Mouse (Mus musculus) heart, embryonic 11.5 days (tissue): ENCODE data around the gene Clec10a. TPM values are rescaled to one million over a fixed set of nuclear protein-coding genes. Genes with fewer than 3 reads are reported as not detected.

Experiments
- ATAC-seq: fragments of 200-750 bp; cut with Nextera tagmentation; replicated peaks from 2 replicates; pipeline ENCODE4 v1.8.0; 2017; ENCODE audit warnings: moderate library complexity; ENCODE audit not compliant: insufficient number of reproducible peaks, low FRiP score, low TSS enrichment
- H3K27ac ChIP-seq: fragments of 300-500 bp; sonication (generic); 2 replicates; pipeline ENCODE4 v1.5.1; 2014; ENCODE audit warnings: mild to moderate bottlenecking, low read depth, low read length
- H3K27me3 ChIP-seq: fragments of 300-500 bp; sonication (generic); 2 replicates; pipeline ENCODE4 v1.6.1; 2014; ENCODE audit warnings: mild to moderate bottlenecking, low read length, mixed read lengths; ENCODE audit not compliant: control insufficient read depth, insufficient read depth
- H3K36me3 ChIP-seq: fragments of 300-500 bp; sonication (generic); 2 replicates; pipeline ENCODE4 v1.6.1; 2014; ENCODE audit warnings: mild to moderate bottlenecking, low read length, moderate library complexity, mixed read lengths; ENCODE audit not compliant: control insufficient read depth, insufficient read depth
- H3K4me1 ChIP-seq: fragments of 300-500 bp; sonication (generic); 2 replicates; pipeline ENCODE4 v1.6.1; 2014; ENCODE audit warnings: low read length; ENCODE audit not compliant: control insufficient read depth, insufficient read depth
- H3K4me2 ChIP-seq: fragments of 300-500 bp; sonication (generic); 2 replicates; pipeline ENCODE4 v1.6.1; 2014; ENCODE audit warnings: mild to moderate bottlenecking, moderate library complexity
- H3K4me3 ChIP-seq: fragments of 300-500 bp; sonication (generic); 2 replicates; pipeline ENCODE4 v1.5.1; 2014; ENCODE audit warnings: low read depth, low read length
- H3K9ac ChIP-seq: fragments of 300-500 bp; sonication (generic); 2 replicates; pipeline ENCODE4 v1.6.1; 2014; ENCODE audit warnings: mild to moderate bottlenecking, low read depth, low read length, moderate library complexity
- H3K9me3 ChIP-seq: fragments of 300-500 bp; sonication (generic); replicated peaks from 2 replicates; pipeline ENCODE4 v1.6.1; 2016; ENCODE audit warnings: low read length; ENCODE audit not compliant: control insufficient read depth
- WGBS: fragments of 180-500 bp; shearing (Covaris S2); extraction: QIAGEN DNeasy Blood & Tissue Kit; methylation state at CpG from one replicate; pipeline ENCODE4 v1.1.7; 2014; ENCODE audit not compliant: insufficient replicate concordance; 5-methylcytosine and 5-hydroxymethylcytosine counted together
- polyA plus RNA-seq: library from polyadenylated mRNA; unstranded; fragments of >200 nt; fragmentation: Nextera tagmentation; extraction: Ambion mirVana; gene quantifications from 2 replicates; pipeline ENCODE4 v1.2.1, GENCODE M21; 2014

Gene Clec10a
- polyA plus RNA-seq, 1 experiment from 2014 or later = not detected

DNA sequence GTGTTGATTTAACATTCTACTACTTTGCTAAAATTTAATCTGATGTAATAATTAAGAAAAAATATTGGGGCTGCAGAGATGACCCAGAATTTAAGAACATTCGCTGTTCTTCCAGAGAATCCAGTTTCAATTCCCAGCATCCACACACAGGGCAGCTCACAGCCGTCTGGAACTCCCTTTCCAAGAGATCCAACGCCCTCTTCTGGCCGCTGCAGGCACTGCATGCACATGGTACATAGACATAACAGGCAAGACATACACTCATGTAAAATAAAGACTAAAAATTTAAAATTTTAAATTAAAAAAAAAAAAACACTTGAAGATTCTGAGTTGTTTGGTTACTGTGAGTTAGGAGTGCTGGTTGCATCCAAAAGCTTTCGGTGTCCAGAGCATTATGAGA, 16.3 kb downstream of the Clec10a start:
- ATAC-seq = no peak
- Histone ChIP-seq H3K9me3 (no peaks in the 10 kb centered on the region; the same call in 1 of the 2 replicates), H3K4me3 (no peak overlapping the region), H3K27me3 (no peaks in the 10 kb centered on the region; the same call in 1 of the 2 replicates), H3K4me1 (no peaks in the 10 kb centered on the region), H3K9ac (no peak overlapping the region), H3K4me2 (no peak overlapping the region), H3K36me3 (no peaks in the 10 kb centered on the region), H3K27ac (no peak overlapping the region)
- 51% methylated on average over 5 of the region's 5 CpGs for WGBS

DNA sequence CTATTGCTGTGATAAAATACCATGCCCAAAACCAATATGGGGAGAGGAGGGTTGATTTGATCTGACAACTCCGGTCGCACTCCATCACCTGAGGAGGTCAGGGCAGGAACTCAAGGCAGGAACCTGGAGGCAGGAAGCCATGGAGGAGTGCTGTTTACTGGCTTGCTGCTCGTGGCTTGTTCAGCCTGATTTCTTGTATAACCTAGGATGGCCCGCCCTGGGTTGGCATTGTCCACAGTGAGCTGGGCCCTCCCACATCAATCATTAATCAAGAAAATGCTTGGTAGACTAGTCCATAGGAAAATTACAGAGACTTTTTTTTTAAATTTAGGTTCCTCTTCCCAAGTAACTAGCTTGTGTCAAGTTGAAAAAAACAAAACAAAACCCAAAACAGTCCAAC, 18.5 kb downstream of the Clec10a start:
- ATAC-seq = no peak
- Histone ChIP-seq H3K9ac (no peak overlapping the region), H3K27ac (no peak overlapping the region), H3K9me3 (no peaks in the 10 kb centered on the region; the same call in 1 of the 2 replicates), H3K4me2 (no peak overlapping the region), H3K4me1 (no peaks in the 10 kb centered on the region), H3K36me3 (no peaks in the 10 kb centered on the region), H3K27me3 (no peaks in the 10 kb centered on the region; the same call in 1 of the 2 replicates), H3K4me3 (no peak overlapping the region)
- 83% methylated on average over 4 of the region's 4 CpGs for WGBS

DNA sequence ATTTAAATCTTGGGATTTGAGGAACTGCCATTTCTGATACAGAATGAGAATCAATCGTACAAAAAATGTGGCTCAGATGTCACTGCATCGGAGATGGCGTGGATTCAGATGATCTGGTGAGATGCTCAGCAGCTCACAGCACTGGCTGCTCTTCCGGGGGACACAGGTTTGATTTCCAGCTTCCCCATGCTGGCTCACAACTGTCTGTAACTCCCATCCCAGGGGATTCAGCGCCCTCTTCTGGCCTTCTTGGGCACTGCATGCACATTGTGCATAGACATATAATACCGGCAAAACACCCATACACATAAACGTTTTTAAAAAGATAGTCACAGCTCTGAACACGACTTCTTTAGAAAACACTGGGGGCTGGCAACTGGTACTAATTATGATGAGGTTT, 21.6 kb downstream of the Clec10a start:
- no peak overlapping the region for H3K27ac ChIP-seq
- H3K4me3 ChIP-seq = no peak overlapping the region
- H3K9me3 ChIP-seq = no peaks in the 10 kb centered on the region; the same call in 1 of the 2 replicates
- H3K4me2 ChIP-seq = no peak overlapping the region
- H3K9ac ChIP-seq = no peak overlapping the region
- no peaks in the 10 kb centered on the region for H3K4me1 ChIP-seq
- 66% methylated on average over 8 of the region's 8 CpGs for WGBS
- H3K27me3 ChIP-seq = no peaks in the 10 kb centered on the region; the same call in 1 of the 2 replicates
- no peaks in the 10 kb centered on the region for H3K36me3 ChIP-seq
- ATAC-seq = no peak

DNA sequence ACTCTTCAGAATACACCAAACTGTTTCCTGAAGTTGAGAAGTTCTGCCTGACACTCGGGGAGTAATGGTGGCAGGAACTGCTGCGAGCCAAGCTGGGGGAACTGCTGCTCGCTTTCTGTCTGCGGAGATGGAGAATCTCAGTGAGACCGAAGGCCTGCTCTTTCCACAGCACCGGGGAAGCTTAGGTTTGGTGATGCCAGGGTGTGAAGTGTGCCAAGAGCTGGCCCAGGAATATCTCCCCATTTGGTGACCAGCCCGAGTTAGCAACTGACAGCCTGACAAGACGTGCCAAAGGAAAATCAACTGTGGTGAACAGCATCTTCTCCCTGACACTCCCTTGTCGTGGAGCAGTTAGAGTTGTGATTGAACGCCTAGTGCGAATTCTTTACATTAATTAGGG, 22.3 kb downstream of the Clec10a start:
- H3K4me2 ChIP-seq = no peak overlapping the region
- no peaks in the 10 kb centered on the region for H3K36me3 ChIP-seq
- H3K27me3 ChIP-seq = no peaks in the 10 kb centered on the region; the same call in 1 of the 2 replicates
- H3K27ac ChIP-seq = no peak overlapping the region
- no peak overlapping the region for H3K9ac ChIP-seq
- H3K4me1 ChIP-seq = no peaks in the 10 kb centered on the region
- WGBS = 79% methylated on average over 11 of the region's 11 CpGs
- no peak overlapping the region for H3K4me3 ChIP-seq
- no peaks in the 10 kb centered on the region; the same call in 1 of the 2 replicates for H3K9me3 ChIP-seq
- no peak for ATAC-seq

DNA sequence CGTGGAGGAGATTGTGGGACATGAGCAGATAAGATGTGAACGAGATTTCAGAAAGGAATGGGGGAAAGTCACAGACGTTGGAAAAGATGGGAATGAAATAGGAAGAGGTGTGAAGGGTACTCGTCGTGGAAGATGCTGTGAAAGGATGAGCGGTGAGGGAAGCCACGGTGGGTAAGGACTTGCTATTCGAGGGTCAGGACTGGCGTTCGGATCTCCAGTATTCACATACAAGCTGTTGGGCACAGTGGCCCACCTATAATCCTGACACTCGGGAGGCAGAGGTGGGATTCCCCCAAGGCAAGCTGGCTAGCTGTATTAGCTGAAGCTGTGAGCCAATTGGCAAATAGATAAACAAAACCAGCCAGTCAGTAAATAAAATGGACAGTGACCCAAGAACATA, 22.8 kb downstream of the Clec10a start:
- 69% methylated on average over 11 of the region's 11 CpGs for WGBS

DNA sequence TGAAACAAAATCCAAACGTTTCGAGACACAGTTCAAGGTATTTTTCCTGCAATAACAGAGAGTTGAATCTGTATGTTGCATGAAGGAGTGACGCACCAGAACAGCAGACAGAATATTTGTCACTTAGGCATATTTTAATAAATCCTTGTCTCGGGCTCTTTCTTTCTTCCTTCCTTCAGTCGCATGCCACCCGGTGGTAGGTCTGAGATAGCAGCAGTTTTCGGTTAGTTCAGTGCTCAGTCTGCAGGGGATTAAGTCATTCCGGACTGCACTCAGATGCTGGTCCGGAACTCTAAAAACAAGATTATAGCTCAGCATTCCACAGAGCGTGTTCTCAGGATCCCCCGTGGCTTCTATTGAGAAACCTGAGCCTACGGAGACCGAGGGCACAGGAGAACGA, 23.4 kb downstream of the Clec10a start:
- H3K4me3 ChIP-seq = no peak overlapping the region
- H3K4me1 ChIP-seq = no peaks in the 10 kb centered on the region
- 45% methylated on average over 14 of the region's 14 CpGs for WGBS
- H3K9ac ChIP-seq = no peak overlapping the region
- H3K4me2 ChIP-seq = no peak overlapping the region
- H3K27ac ChIP-seq = no peak overlapping the region
- no peaks in the 10 kb centered on the region; the same call in 1 of the 2 replicates for H3K27me3 ChIP-seq
- no peak for ATAC-seq
- no peaks in the 10 kb centered on the region for H3K36me3 ChIP-seq
- H3K9me3 ChIP-seq = no peaks in the 10 kb centered on the region; the same call in 1 of the 2 replicates

More for the DNA sequence above, 22.8 kb downstream of the Clec10a start:
- H3K27ac ChIP-seq = no peak overlapping the region
- H3K4me3 ChIP-seq = no peak overlapping the region
- no peaks in the 10 kb centered on the region for H3K36me3 ChIP-seq
- H3K9ac ChIP-seq = no peak overlapping the region
- ATAC-seq = no peak
- no peaks in the 10 kb centered on the region; the same call in 1 of the 2 replicates for H3K27me3 ChIP-seq
- H3K4me1 ChIP-seq = no peaks in the 10 kb centered on the region
- H3K4me2 ChIP-seq = no peak overlapping the region
- H3K9me3 ChIP-seq = no peaks in the 10 kb centered on the region; the same call in 1 of the 2 replicates

DNA sequence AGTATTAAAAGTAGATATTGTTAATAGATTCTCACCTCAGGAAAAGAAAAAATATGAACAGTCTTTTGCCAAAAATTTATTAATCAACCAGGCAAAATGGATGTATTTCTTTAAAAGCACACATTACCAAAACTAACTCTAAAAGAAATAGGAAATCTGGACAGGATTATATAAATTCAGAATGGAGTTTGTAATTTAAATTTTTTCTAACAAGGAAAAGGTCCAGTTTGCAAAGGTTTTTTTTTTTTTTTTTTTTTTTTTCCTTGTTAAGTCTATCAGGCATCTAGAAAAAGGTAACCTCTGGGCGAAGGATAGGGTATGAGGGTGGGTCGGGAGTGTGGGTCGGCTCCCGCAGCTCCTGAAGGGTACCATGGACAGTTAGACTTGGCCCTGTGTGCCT, 24.5 kb downstream of the Clec10a start:
- Histone ChIP-seq H3K4me2 (no peak overlapping the region), H3K4me1 (no peaks in the 10 kb centered on the region), H3K9me3 (no peaks in the 10 kb centered on the region; the same call in 1 of the 2 replicates), H3K4me3 (no peak overlapping the region), H3K9ac (no peak overlapping the region), H3K36me3 (no peaks in the 10 kb centered on the region), H3K27ac (no peak overlapping the region), H3K27me3 (no peaks in the 10 kb centered on the region)
- no peak for ATAC-seq
- WGBS = 77% methylated on average over 4 of the region's 4 CpGs

DNA sequence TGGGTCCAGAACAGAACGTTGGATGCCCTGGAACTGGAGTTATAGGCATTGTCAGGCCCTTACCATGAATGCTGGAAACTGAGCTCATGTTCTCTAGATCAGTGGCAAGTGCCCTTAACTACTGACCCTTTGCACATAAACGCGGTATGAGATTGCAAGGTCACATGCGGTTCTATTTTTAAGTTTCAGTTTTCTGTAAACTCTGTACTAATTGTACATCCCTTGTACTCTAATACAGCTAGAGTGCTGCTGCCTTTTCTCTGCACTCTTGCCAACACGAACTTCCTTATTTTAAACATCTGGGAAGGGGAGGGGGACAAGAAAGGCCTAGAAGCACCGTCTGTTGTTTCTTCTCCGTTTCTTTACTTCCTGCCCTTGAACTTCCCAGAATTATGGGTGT, 29.1 kb downstream of the Clec10a start:
- 72% methylated on average over 7 of the region's 7 CpGs for WGBS
- Histone ChIP-seq H3K36me3 (no peaks in the 10 kb centered on the region), H3K27me3 (no peaks in the 10 kb centered on the region), H3K27ac (no peak overlapping the region), H3K4me2 (no peak overlapping the region), H3K9ac (no peak overlapping the region), H3K4me1 (no peaks in the 10 kb centered on the region), H3K9me3 (no peaks in the 10 kb centered on the region), H3K4me3 (no peak overlapping the region)
- ATAC-seq = no peak

DNA sequence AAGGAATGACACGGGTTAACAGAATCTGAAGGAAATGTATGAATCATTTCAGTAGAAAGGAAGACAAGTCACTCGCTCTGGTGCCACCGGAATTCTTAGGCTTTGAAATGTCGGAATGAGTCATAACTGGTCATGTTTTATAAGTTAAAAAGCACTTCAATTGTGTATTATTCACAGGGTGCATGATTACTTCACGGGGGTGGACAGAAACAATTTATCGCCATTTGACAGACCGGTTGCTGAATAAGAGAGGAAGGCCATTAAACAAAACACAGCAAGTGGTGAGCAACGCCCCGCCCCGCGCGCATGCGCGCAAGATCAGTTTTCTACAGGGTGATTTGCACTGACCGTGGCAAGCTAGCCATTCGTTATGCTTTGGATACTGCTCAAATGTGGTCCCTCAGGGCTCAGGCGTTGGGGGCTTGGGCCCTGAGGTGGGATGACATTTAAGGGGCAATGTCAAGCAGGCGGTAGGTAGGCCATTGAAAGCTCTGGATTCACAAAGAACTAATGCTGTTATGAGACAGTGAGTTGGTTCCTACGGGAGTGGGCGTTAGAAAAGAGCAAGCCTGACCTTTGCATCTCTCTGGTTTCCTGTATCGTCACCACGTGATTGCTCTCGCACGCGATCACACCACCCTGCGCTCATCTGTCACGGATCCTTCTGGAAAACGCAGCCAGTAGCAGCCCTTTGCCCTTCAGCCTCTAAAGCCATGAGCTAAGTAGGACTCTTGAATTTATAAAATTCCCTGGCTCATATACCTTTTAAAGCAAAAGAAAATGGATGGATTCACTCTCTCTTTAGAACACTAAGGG, 33.5 kb downstream of the Clec10a start:
- WGBS = 85% methylated on average over 28 of the region's 28 CpGs
- Histone ChIP-seq H3K36me3 (no peaks in the 10 kb centered on the region), H3K9ac (no peak overlapping the region), H3K27me3 (no peaks in the 10 kb centered on the region), H3K27ac (no peak overlapping the region), H3K4me2 (no peak overlapping the region), H3K9me3 (no peaks in the 10 kb centered on the region), H3K4me3 (no peak overlapping the region), H3K4me1 (no peaks in the 10 kb centered on the region)
- no peak for ATAC-seq
